Mouse (Mus musculus) gastrocnemius, postnatal 14 days (tissue): ENCODE data around the gene Akap7. TPM values are rescaled to one million over a fixed set of nuclear protein-coding genes. Genes with fewer than 3 reads are reported as not detected.
A peak's percentile ranks its signal among the peaks of the same experiment; 100 is the strongest.
"Not testable (repeated sequence)": the region's sequence is repeated elsewhere in the genome, so short reads cannot be mapped to it uniquely, and the experiment has no call there.

Experiments used
- DNase-seq: peaks from one replicate; pipeline ENCODE4 v3.0.0; 2021; ENCODE audit warnings: mixed read lengths
- intact Hi-C: fragments of 180-260 bp; cut with DNase I; formaldehyde crosslinking; loops from one replicate; pipeline ENCODE4 v1.15.1; 2025; ENCODE audit warnings: low total_unique reads
- total RNA-seq, 2 experiments: library from RNA; stranded (reverse); gene quantifications; 2 replicates each; pipeline ENCODE4 v1.2.3; 2021

Akap7 gene
- total RNA-seq, 2 experiments from 2014 or later = 36.8 to 41.5 TPM

GRCm38 (mm10) chr10:25207866-25208265 lies 99.8 kb downstream of the Akap7 start:
- intact Hi-C loops = no loop called here
- no peak for DNase-seq

- intact Hi-C loops = no loop called here
Measured at GRCm38 (mm10) chr10:25200691-25201090, 107.0 kb downstream of the Akap7 start.

DNA sequence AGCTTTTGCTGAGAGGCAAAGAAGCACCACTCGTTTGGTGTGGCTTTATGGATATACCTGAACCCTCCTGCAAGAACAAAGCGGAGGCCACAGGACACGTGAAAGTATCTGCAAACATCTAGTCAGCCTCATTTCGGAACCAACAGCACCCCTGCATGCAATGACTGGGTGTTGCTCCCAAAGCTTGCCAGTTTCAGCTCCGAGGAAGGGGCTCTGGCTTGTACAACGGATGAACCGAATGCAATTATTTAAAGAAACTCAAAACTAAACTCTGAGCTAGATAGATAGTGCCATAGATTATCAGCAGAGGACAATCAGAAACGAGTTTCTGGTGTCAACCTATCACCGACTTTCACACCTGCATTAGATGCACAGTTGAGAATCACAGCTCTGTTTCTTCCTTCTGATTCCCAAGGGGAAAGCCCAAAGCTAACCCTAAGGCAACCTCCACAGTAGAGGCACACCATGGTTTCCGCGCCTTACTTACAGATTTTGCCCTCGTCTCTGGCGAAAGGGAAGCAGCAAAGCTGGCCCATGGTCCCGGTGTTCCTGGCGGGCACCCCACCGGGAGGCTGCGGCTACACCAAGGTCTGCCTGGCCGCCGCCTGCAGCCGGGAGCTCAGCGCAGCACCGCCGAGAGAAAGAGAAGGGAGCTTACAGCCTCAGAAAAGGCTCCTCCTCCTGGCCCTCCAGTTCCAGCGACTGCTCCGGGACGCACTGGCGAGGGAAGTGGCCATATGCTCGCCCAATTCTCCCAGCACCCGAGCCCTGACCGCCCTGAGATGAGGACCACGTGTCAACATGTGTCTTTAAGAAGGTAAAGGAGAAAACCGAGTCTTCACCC lies 107.9 kb downstream of the Akap7 start:
- DNase-seq = peak; percentile 61
- intact Hi-C loops = no loop called here

More at GRCm38 (mm10) chr10:25200691-25201090, 107.0 kb downstream of the Akap7 start:
- no peak for DNase-seq

DNA sequence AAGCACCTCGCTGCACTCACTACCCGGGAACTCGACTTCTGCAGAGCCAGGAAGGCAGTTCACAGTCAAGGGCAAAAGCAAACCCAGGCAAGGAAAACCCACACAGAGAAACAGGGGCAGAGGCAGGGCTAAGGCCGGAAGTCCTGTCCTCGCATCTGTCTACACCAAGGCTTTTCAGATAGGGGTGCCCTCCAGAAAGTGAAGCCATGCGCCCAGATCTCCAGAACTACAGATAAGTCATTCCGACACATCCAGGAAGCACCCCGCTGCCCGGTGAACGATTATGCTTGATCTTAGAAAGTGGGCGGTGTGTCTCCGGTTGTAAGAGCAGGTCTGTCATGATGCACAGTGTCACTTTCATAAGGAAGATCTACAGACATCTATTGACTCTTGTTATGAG lies 109.1 kb downstream of the Akap7 start:
- intact Hi-C loops = no loop called here
- DNase-seq = no peak

DNA sequence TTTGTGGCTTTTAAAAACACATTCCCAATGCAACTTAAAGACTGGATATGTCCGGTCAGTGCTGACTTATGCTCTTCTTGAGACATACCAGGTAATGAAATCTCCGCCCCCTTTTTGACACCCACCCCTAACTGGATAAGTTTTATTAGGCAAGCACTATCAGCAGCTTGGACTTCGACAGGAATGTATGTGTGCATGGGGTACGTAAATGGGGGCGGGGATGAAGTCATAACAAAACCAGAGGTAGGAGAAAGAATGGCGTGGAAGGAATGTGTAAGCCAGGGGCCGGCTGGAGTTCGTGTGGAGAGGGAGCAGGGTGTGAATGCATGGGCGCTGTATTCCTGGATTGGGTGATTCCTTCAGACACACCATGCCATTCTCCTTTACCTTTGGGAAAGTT lies 109.6 kb downstream of the Akap7 start:
- intact Hi-C loops = no loop called here
- DNase-seq = no peak

- intact Hi-C loops = no loop called here
Measured at GRCm38 (mm10) chr10:25192180-25193073, 115.2 kb downstream of the Akap7 start.

DNA sequence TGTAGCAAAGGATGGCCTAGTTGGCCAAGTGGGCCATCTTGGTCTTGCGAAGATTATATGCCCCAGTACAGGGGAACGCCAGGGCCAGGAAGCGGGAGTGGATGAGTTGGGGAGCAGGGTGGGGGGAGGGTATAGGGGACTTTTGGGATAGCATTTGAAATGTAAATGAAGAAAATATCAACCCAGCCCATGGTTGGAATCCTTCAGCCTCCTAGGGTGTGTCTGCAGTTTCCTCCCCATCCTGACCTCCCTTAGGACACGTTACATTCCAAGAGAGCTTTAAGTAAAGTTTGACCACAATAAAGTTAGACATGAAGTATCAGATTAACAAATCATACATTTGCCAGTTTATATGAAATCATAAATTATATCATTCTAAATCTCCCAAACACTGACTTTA lies 116.5 kb downstream of the Akap7 start:
- DNase-seq = no peak
- intact Hi-C loops = no loop called here

More at GRCm38 (mm10) chr10:25192180-25193073, 115.2 kb downstream of the Akap7 start:
- DNase-seq = no peak

- DNase-seq, intact Hi-C loops: not testable (repeated sequence)
Measured at GRCm38 (mm10) chr10:25186240-25186639, 121.4 kb downstream of the Akap7 start.

- DNase-seq = no peak
- intact Hi-C loops = no loop called here
Measured at GRCm38 (mm10) chr10:25185691-25186090, 122.0 kb downstream of the Akap7 start.

DNA sequence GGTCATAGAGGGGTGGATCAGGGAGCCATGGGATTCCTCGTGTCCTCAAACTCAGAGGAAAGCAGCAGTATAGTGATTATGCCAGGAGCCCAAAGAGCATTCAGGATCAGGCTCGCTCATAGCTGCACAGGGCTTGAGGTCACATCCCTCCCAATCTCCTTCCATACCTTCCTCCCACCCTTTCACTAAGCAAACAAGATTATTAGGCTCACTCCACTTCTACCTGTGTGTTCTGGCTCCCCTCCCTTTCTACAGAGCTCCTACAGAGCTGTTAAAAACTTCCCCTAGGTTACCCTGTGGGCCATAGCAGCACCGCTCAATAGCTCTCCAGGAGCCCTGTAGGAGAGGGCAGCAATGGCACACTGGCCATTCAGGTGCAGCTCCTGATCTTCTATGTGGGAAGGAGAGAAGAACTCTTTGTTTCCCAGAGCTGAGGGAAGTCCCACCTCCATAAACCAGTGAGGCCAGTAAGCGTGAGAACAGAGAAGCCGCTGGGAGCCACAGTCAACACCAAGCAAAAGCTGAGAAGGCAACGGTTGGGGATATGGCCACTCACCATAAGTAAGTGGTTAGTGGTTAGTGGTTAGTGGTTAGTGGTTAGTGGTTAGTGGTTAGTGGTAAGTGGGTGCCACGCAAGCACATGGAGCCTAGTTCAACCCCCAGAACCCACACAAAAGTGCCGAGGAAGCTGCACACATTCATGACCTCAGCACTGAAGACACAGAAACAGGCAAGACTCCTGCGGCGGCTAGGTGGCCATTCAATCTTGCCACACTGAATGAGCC lies 122.7 kb downstream of the Akap7 start:
- intact Hi-C loops = no loop called here
- no peak for DNase-seq

DNA sequence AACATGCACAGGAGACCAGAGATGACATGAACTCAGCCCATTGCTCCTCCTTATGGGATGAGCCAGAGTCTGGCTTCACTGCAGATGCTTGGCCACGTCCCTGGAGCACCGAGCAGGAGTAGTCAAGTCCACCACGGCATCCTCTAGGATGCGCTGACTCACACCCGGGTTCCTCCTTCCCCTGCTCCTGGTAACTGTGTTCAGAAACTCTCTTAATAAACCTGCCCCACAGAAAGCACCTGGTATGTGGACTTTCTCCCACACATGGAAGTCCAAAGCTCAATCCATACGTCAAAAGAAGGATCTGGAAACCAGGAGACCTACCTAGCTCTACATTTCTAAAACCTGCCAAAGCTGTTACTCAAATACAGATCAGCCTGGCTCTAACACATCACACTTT lies 124.4 kb downstream of the Akap7 start:
- DNase-seq = no peak
- intact Hi-C loops = no loop called here

- DNase-seq = no peak
- intact Hi-C loops = no loop called here
Measured at GRCm38 (mm10) chr10:25179030-25179429, 128.6 kb downstream of the Akap7 start.

- DNase-seq = no peak
- intact Hi-C loops = no loop called here
Measured at GRCm38 (mm10) chr10:25177270-25177669, 130.4 kb downstream of the Akap7 start.

GRCm38 (mm10) chr10:25174872-25175271 lies 132.8 kb downstream of the Akap7 start:
- DNase-seq = no peak
- intact Hi-C loops = no loop called here

GRCm38 (mm10) chr10:25167365-25168194 lies 140.1 kb downstream of the Akap7 start:
- no peak for DNase-seq
- intact Hi-C loops = no loop called here

DNA sequence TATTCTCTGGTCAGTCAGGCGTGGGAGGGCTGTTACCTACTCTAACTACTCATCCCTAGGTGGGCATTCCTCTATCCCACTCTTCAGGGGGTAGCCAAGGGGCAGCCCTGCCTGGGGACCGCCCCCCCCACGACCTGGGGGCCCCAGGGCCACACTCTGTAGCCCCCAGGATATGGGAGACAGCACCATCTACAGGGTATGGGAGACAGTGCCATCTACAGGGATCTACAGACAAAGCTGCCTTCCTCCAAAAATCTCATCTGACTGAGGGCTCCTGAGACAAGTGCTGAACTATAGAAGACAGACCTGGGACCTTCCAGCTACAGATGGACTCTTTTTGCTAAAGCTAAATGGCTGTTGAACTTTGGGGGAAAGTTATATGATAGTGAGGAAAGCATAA lies 144.2 kb downstream of the Akap7 start:
- intact Hi-C loops, DNase-seq: not testable (repeated sequence)

DNA sequence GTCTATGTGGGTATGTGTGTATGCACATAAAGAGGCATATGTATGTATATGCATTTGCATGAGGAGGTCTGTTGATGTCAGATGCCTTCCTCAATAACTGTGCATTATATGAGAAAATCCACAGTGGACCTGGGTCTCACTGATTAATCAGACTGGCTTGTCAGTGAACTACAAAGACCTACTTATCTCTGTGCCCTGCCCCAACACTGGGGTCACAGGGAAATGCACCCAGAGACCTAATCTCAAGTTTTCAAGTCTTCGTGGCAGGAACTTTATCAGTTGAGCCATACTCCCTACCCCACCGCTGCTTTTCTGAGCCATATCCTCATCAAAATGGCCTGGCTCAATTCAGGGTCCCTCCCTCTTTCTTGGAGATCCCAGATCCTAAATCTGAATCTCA lies 146.0 kb downstream of the Akap7 start:
- no peak for DNase-seq
- intact Hi-C loops = no loop called here

DNA sequence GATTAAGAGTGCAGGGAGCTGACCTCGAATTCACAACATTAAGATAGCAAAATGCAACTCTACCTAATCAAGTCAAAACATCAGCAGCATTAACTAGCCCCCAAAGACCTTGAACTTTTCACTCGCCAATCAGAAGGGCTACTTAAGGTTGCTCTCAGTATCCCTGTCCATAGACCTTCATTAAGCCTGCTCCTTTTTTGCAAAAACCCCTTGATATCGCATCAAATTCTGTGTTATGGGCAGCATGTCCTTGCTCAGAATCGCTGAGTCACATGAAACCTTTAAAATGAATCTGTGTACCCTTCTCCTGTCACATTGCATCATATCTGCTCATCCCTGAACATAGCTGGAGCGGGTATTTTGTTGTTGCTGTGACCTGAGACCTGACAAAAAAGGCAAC lies 149.0 kb downstream of the Akap7 start:
- intact Hi-C loops = no loop called here
- DNase-seq = no peak

DNA sequence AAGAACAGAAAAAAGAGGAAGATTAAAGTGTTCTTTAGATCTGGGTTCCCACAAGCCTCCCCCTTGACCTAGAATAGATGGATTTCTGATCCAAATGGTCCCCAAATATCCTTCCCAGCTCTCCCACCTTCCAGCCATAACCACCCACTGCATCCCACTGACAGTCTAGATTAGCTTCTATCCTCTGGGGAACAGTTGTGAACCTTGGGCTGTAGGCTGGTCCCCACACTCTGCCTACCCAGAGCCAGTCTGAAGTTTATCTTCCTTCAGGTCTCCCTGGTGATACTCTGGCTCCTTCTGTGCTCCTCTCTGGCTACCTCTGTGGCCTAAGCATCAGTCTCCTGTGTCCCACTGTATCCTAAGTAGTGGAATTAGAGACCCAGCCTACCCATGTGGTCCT lies 150.3 kb downstream of the Akap7 start:
- intact Hi-C loops = no loop called here
- DNase-seq = no peak
